Mouse (Mus musculus): Measurements from ENCODE around the gene Tmem18. TPM values are rescaled to one million over a fixed set of nuclear protein-coding genes. Genes with fewer than 3 reads are reported as not detected.

Tmem18 gene
- polyA plus RNA-seq, 2 experiments from 2014 or later, result 15.7 to 24.8 TPM

Other genes starting within 250 kb of the Tmem18 start
- gene Sntg2, start 211.1 kb upstream of the Tmem18 start, polyA plus RNA-seq (2017; shearing (Covaris generic)), result under 1 TPM; 0.30 to 0.43 TPM